In the genomic region with DNA sequence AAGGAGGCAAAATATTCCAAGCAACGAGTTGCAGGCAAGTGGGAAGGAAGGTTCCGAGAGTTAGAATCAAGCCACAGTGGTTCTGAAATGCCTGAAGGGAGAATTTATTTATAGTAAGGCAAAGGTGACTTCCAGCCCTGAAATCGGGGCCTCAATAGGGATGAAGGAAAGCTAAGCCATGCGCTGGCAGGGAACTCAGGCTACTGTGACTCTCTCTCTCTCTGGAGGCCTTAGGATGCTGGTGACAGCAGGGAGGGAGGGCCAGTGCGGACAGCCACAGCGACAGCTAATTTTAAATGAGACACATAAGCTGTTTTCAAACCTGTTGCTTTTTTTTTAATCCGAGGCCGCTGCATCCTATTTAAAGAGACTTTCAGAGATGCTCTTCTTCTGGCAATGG, we compare ENCODE assay signal across 10 mouse cellular contexts.
DNase-seq lines count a peak whose midpoint lies in the region; ATAC-seq and TF ChIP-seq lines count a peak whose summit lies in the region.
"Had no signal": no experiment of that assay in that cellular context is flagged by ENCODE, and none has a peak within 500 bp of the region (broad histone marks: within the 10 kb centered on the region; RNA-seq: fewer than 3 reads in every experiment).

No protein-coding gene starts in this region.

- H3K9ac ChIP-seq in neural tube, embryonic 13.5 days: no peak overlapping the region
- H3K9ac ChIP-seq in hindbrain, postnatal 0 days (replicated peaks; ENCODE audit: low read length): no peak overlapping the region
- H3K9ac ChIP-seq: liver, embryonic 13.5 days had no signal

- no peak overlapping the region for H3K4me3 ChIP-seq in neural tube, embryonic 13.5 days
- no peak overlapping the region for H3K4me3 ChIP-seq in hindbrain, postnatal 0 days (ENCODE audit: low read length)
- H3K4me3 ChIP-seq: liver, embryonic 13.5 days had no signal

- WGBS in neural tube, embryonic 13.5 days: 29% methylated on average over 8 of the region's 8 CpGs
- WGBS in hindbrain, postnatal 0 days: 14% methylated on average over 8 of the region's 8 CpGs

- H3K27me3 ChIP-seq in neural tube, embryonic 13.5 days: no peaks in the 10 kb centered on the region
- no peaks in the 10 kb centered on the region for H3K27me3 ChIP-seq in hindbrain, postnatal 0 days (ENCODE audit: insufficient read depth, low read length)
- H3K27me3 ChIP-seq: liver, embryonic 13.5 days had no signal

- peak; percentile 61 for DNase-seq in gastrocnemius, adult 18-20 months (ENCODE audit: low spot score)
- no peak for DNase-seq in gastrocnemius, postnatal 36 days
- no peak for DNase-seq in neural tube, embryonic 10.5 days (ENCODE audit: extremely low spot score, low spot score)
- peak; percentile 56 for DNase-seq in hindbrain, postnatal 0 days (ENCODE audit: low spot score)
- peak; percentile 74 for DNase-seq in skeletal muscle tissue, adult 2 months (ENCODE audit: low read depth, low spot score)
- no peak for DNase-seq in kidney, postnatal 10 days
- DNase-seq: liver, embryonic 13.5 days had no signal

- ATAC-seq in neural tube, embryonic 13.5 days (ENCODE audit: low read depth): no peak
- no peak for ATAC-seq in hindbrain, postnatal 0 days
- no peak for ATAC-seq in erythroid progenitor cell, adult 5-6 weeks (replicated peaks; ENCODE audit: low FRiP score, poor library complexity, severe bottlenecking)
- ATAC-seq: intestine, postnatal 0 days had no signal

- H3K4me1 ChIP-seq in neural tube, embryonic 13.5 days (replicated peaks): peaks cover 41% of the 10 kb centered on the region
- H3K4me1 ChIP-seq in hindbrain, postnatal 0 days (ENCODE audit: insufficient read depth, low read length): peaks cover 23% of the 10 kb centered on the region

- 0 out of 2 replicates have a peak overlapping the region, but pooled peaks have one; percentile 9 for H3K4me2 ChIP-seq in neural tube, embryonic 13.5 days
- H3K4me2 ChIP-seq in hindbrain, postnatal 0 days (ENCODE audit: low read depth, low read length): 0 out of 2 replicates have a peak overlapping the region, but pooled peaks have one; percentile 11
- H3K4me2 ChIP-seq: liver, embryonic 13.5 days had no signal

- TF ChIP-seq CTCF in hindbrain, postnatal 0 days (IDR thresholded peaks at IDR 0.05; ENCODE audit: low read depth): no peak

- intact Hi-C loops in gastrocnemius, postnatal 36 days (cut with DNase I): no loop called here

- no peaks in the 10 kb centered on the region for H3K9me3 ChIP-seq in neural tube, embryonic 13.5 days
- no peaks in the 10 kb centered on the region for H3K9me3 ChIP-seq in hindbrain, postnatal 0 days (ENCODE audit: low read length)
- H3K9me3 ChIP-seq: liver, embryonic 13.5 days had no signal

- peaks cover 8% of the 10 kb centered on the region; the same call in 1 of the 2 replicates for H3K36me3 ChIP-seq in neural tube, embryonic 13.5 days
- no peaks in the 10 kb centered on the region for H3K36me3 ChIP-seq in hindbrain, postnatal 0 days (ENCODE audit: insufficient read depth, low read length)
- H3K36me3 ChIP-seq: liver, embryonic 13.5 days had no signal

- H3K27ac ChIP-seq in neural tube, embryonic 13.5 days (replicated peaks): peak overlapping the region; percentile 81
- H3K27ac ChIP-seq in hindbrain, postnatal 0 days: peak overlapping the region; percentile 64
- H3K27ac ChIP-seq: liver, embryonic 13.5 days had no signal

Comparison
In these comparisons a context has a peak if more than half of its experiments do, and no peak if none do; other contexts are left out.
1. DNase-seq: peak in gastrocnemius, adult 18-20 months (single experiment), hindbrain, postnatal 0 days (single experiment) and skeletal muscle tissue, adult 2 months (single experiment); none in gastrocnemius, postnatal 36 days (0 of 2), neural tube, embryonic 10.5 days (single experiment) and kidney, postnatal 10 days (single experiment).